Mouse (Mus musculus): ENCODE data around the gene Macf1.

The Macf1 gene

GRCm38 (mm10) chr4:123397643-123398434 lies 286.3 kb downstream of the Macf1 start:
- no peak for DNase-seq

- DNase-seq, result no peak
Observed at GRCm38 (mm10) chr4:123397049-123397448, 287.1 kb downstream of the Macf1 start.

- DNase-seq, result no peak
Observed at GRCm38 (mm10) chr4:123395435-123396000, 288.6 kb downstream of the Macf1 start.

- no peak for DNase-seq
Observed at GRCm38 (mm10) chr4:123394878-123395277, 289.3 kb downstream of the Macf1 start.

GRCm38 (mm10) chr4:123394269-123394668 lies 289.9 kb downstream of the Macf1 start:
- DNase-seq, result no peak

GRCm38 (mm10) chr4:123393004-123393403 lies 291.2 kb downstream of the Macf1 start:
- no peak for DNase-seq

- DNase-seq, result peak; percentile 21
Observed at GRCm38 (mm10) chr4:123392187-123392586, 292.0 kb downstream of the Macf1 start.

GRCm38 (mm10) chr4:123385028-123385427 lies 299.1 kb downstream of the Macf1 start:
- DNase-seq, result no peak

GRCm38 (mm10) chr4:123383173-123383572 lies 301.0 kb downstream of the Macf1 start:
- DNase-seq, result no peak

- DNase-seq, result no peak
Observed at GRCm38 (mm10) chr4:123382051-123382450, 302.1 kb downstream of the Macf1 start.

- DNase-seq, result no peak
Observed at GRCm38 (mm10) chr4:123381598-123381997, 302.6 kb downstream of the Macf1 start.

GRCm38 (mm10) chr4:123376031-123376430 lies 308.1 kb downstream of the Macf1 start:
- no peak for DNase-seq

- DNase-seq, result no peak
Observed at GRCm38 (mm10) chr4:123374316-123375008, 309.7 kb downstream of the Macf1 start.

- DNase-seq, result no peak
Observed at GRCm38 (mm10) chr4:123363555-123363954, 320.6 kb downstream of the Macf1 start.

GRCm38 (mm10) chr4:123360771-123361170 lies 323.4 kb downstream of the Macf1 start:
- no peak for DNase-seq

- DNase-seq, result no peak
Observed at GRCm38 (mm10) chr4:123358613-123359012, 325.5 kb downstream of the Macf1 start.

- peak; percentile 18 for DNase-seq
Observed at GRCm38 (mm10) chr4:123355941-123356340, 328.2 kb downstream of the Macf1 start.

GRCm38 (mm10) chr4:123353271-123353877 lies 330.8 kb downstream of the Macf1 start:
- DNase-seq, result peak; percentile 13

GRCm38 (mm10) chr4:123343471-123343789 lies 340.7 kb downstream of the Macf1 start:
- DNase-seq, result peak; percentile 27

GRCm38 (mm10) chr4:123342642-123343470 lies 341.3 kb downstream of the Macf1 start, which contains the start of gene Bmp8a:
Gene Bmp8a, minus strand, starts transcription at chr4:123343252.
- peak; percentile 78 for DNase-seq

GRCm38 (mm10) chr4:123342091-123342641 lies 342.0 kb downstream of the Macf1 start:
- peak; percentile 7 for DNase-seq

GRCm38 (mm10) chr4:123340232-123340631 lies 343.9 kb downstream of the Macf1 start:
- no peak for DNase-seq
